Comparison of ENCODE assay signal across 15 mouse cellular contexts in genomic region chr14:98643756-98644155, GRCm38 (mm10).
"Had no signal": no experiment of that assay in that cellular context is flagged by ENCODE, and none has a peak within 500 bp of the region (broad histone marks: within the 10 kb centered on the region; RNA-seq: fewer than 3 reads in every experiment).

No protein-coding gene starts in this region.

- H3K9me3 ChIP-seq: neural tube, embryonic 15.5 days; stomach, embryonic 15.5 days had no signal

- H3K4me3 ChIP-seq: neural tube, embryonic 15.5 days; stomach, embryonic 15.5 days had no signal

- H3K36me3 ChIP-seq: neural tube, embryonic 15.5 days; stomach, embryonic 15.5 days had no signal

- H3K27ac ChIP-seq: neural tube, embryonic 15.5 days; stomach, embryonic 15.5 days; stomach, postnatal 0 days had no signal

- H3K27me3 ChIP-seq: neural tube, embryonic 15.5 days; stomach, embryonic 15.5 days had no signal

- H3K9ac ChIP-seq: neural tube, embryonic 15.5 days; stomach, embryonic 15.5 days had no signal

- H3K4me2 ChIP-seq: neural tube, embryonic 15.5 days; stomach, embryonic 15.5 days had no signal

- DNase-seq: retina, postnatal 1 day; right cerebral cortex, adult 18-20 months; right cerebral cortex, postnatal 14 days; right cerebral cortex, postnatal 25 days; right cerebral cortex, postnatal 4 days; spleen, adult 18-20 months; thymus, adult 18-20 months; thymus, adult 2 months; thymus, postnatal 14 days; thymus, postnatal 25 days; thymus, postnatal 36 days; thymus, postnatal 4 days had no signal

- H3K4me1 ChIP-seq: stomach, embryonic 15.5 days had no signal
